Mouse (Mus musculus) liver, embryonic 11.5 days (tissue): ENCODE measurements around the gene Ero1l. TPM values are rescaled to one million over a fixed set of nuclear protein-coding genes. Genes with fewer than 3 reads are reported as not detected.

Experiments
- ATAC-seq: fragments of 200-750 bp; cut with Nextera tagmentation; replicated peaks from 2 replicates; pipeline ENCODE4 v1.8.0; 2017; ENCODE audit warnings: moderate number of reproducible peaks, mild to moderate bottlenecking, moderate TSS enrichment, moderate library complexity; ENCODE audit not compliant: low FRiP score
- DNase-seq: peaks from one replicate; pipeline ENCODE4 v3.0.0-alpha.2; 2017; ENCODE audit warnings: low spot score
- H3K27ac ChIP-seq: fragments of 300-500 bp; sonication (generic); 2 replicates; pipeline ENCODE4 v1.5.1; 2014; ENCODE audit warnings: mild to moderate bottlenecking, low read depth, low read length, control low read depth
- H3K27me3 ChIP-seq: fragments of 300-500 bp; sonication (generic); replicated peaks from 2 replicates; pipeline ENCODE4 v1.6.1; 2014; ENCODE audit warnings: low read length, mixed read lengths; ENCODE audit not compliant: control insufficient read depth, insufficient read depth
- H3K36me3 ChIP-seq: fragments of 300-500 bp; sonication (generic); 2 replicates; pipeline ENCODE4 v1.6.1; 2014; ENCODE audit warnings: mild to moderate bottlenecking, low read length, moderate library complexity, mixed read lengths; ENCODE audit not compliant: control insufficient read depth, insufficient read depth
- H3K4me1 ChIP-seq: fragments of 300-500 bp; sonication (generic); replicated peaks from 2 replicates; pipeline ENCODE4 v1.6.1; 2014; ENCODE audit warnings: low read length, mixed read lengths; ENCODE audit not compliant: control insufficient read depth, insufficient read depth
- H3K4me2 ChIP-seq: fragments of 300-500 bp; sonication (generic); 2 replicates; pipeline ENCODE4 v1.6.1; 2014; ENCODE audit warnings: mild to moderate bottlenecking, control low read depth, moderate library complexity
- H3K4me3 ChIP-seq: fragments of 300-500 bp; sonication (generic); 2 replicates; pipeline ENCODE4 v1.5.1; 2014; ENCODE audit warnings: low read depth, low read length, control low read depth
- H3K9ac ChIP-seq: fragments of 300-500 bp; sonication (generic); 2 replicates; pipeline ENCODE4 v1.6.1; 2014; ENCODE audit warnings: low read depth, low read length, control low read depth
- H3K9me3 ChIP-seq: fragments of 300-500 bp; sonication (generic); 2 replicates; pipeline ENCODE4 v1.6.1; 2016; ENCODE audit warnings: low read length, inconsistent platforms, mixed read lengths; ENCODE audit not compliant: control insufficient read depth
- WGBS: fragments of 180-500 bp; shearing (Covaris S2); extraction: QIAGEN DNeasy Blood & Tissue Kit; methylation state at CpG from one replicate; pipeline ENCODE4 v1.1.7; 2014; 5-methylcytosine and 5-hydroxymethylcytosine counted together
- polyA plus RNA-seq: library from polyadenylated mRNA; unstranded; fragments of >200 nt; fragmentation: Nextera tagmentation; extraction: Ambion mirVana; gene quantifications from 2 replicates; pipeline ENCODE4 v1.2.1, GENCODE M21; 2014

Ero1l gene
- polyA plus RNA-seq, 1 experiment from 2014 or later = 64.4 TPM

DNA sequence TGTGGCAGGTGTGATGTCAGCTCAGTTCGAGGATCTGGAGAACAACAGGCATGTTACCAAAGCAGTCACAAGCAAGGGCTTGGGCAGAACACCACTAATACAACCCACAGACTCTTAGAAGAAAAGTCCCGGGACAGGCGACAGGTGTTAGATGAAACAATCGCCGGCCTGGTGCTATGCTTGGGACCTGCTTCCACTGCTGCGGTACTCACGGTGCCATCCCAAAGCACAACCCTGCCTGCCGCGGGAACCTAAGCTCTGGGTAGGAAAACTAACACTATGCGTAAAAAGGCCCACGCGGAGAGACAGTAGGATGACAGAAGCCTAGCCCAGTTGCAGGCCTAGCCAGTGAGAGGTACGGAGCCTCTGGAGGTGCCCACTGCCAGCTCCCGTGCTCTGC is 8.5 kb downstream of the Ero1l start:
- WGBS = 92% methylated on average over 14 of the region's 14 CpGs
- no peak overlapping the region for H3K9ac ChIP-seq
- no peak overlapping the region for H3K4me2 ChIP-seq
- H3K36me3 ChIP-seq = no peaks in the 10 kb centered on the region; the same call in 1 of the 2 replicates
- peaks cover 4% of the 10 kb centered on the region for H3K4me1 ChIP-seq
- DNase-seq (no peak), ATAC-seq (no peak)
- H3K27me3 ChIP-seq = no peaks in the 10 kb centered on the region
- no peak overlapping the region for H3K27ac ChIP-seq
- no peak overlapping the region for H3K4me3 ChIP-seq
- H3K9me3 ChIP-seq = no peaks in the 10 kb centered on the region

DNA sequence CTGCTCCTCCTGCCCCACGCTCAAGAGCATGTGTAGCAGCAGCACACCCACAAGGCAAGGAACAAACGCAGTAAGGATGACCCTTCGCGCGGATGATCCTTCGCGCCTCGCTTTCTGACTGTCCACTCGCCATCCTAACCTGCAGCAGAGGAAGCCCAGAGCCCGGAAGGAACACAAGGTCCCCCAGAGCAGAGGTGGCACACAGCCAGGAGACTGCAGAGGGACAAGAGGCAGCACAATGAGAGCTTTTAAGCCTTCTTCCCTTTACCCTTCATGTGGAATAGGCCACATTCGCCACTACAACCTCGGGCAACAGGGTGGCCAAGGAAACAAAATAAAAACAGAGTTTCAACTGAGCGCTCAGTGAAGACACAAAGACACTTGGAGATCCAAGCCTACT is 8.9 kb downstream of the Ero1l start:
- WGBS = 91% methylated on average over 13 of the region's 13 CpGs
- no peak for ATAC-seq

DNA sequence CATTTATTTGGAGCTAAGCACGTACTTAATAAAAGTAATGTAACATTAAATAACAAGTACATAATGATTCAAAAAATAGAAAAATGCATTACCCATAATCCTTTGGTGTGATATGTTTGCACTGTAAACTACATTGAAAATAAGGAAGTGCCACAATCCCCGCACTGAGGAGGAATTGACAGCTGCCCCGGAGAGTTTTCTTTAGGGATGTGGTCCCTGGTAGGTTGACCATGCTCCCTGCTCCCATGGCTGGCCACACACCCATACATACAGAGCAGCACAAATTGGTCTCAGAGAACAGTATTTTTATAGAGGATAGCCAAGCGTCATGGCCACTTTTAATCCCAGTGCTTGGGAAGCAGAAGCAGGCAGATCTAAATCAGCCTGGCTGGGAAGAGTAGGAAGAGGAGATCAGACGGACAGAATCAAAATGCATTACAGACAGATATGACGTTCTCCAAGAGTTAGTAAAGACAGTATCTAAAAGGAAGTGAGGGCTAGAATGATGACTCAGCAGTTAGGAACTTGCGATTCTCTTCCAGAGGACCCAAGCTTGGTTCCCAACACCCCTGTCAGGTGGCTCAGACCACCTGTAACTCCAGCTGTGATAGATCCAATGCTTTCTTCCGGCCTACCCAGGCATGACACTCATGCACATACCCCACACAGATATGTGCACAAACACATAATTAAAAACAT is 10.8 kb downstream of the Ero1l start:
- Histone ChIP-seq H3K4me1 (peaks cover 4% of the 10 kb centered on the region; the same call in 1 of the 2 replicates), H3K4me3 (no peak overlapping the region), H3K4me2 (no peak overlapping the region), H3K9ac (no peak overlapping the region), H3K36me3 (no peaks in the 10 kb centered on the region; the same call in 1 of the 2 replicates), H3K27ac (no peak overlapping the region), H3K27me3 (no peaks in the 10 kb centered on the region), H3K9me3 (no peaks in the 10 kb centered on the region)
- 71% methylated on average over 8 of the region's 8 CpGs for WGBS
- DNase-seq = no peak
- ATAC-seq = no peak

More for the DNA sequence above, 8.9 kb downstream of the Ero1l start:
- Histone ChIP-seq H3K27me3 (no peaks in the 10 kb centered on the region), H3K27ac (no peak overlapping the region), H3K4me2 (no peak overlapping the region), H3K9me3 (no peaks in the 10 kb centered on the region), H3K4me1 (peaks cover 4% of the 10 kb centered on the region), H3K9ac (no peak overlapping the region), H3K4me3 (no peak overlapping the region), H3K36me3 (no peaks in the 10 kb centered on the region; the same call in 1 of the 2 replicates)
- DNase-seq = no peak

DNA sequence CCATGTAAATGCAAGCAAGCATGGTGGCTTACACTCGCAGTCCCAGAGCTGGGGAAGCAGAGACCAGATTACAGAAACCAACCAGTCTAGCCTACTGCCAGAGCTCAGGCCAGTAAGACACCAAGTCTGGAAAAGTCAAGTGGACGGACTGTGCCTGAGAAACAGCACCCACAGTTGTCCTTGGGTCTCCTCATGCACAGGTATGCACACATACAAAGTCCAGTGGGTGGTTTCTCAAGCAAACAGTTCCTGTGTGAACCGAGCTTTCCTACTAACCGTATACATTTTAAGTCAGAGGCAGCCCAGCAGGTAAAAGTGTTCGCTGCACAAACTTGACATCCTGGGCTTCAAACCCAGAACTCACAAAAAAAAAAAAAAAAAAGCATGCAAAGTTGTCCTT is 12.7 kb downstream of the Ero1l start:
- no peak overlapping the region for H3K9ac ChIP-seq
- no peak overlapping the region for H3K4me2 ChIP-seq
- DNase-seq = no peak
- H3K27me3 ChIP-seq = no peaks in the 10 kb centered on the region
- no peak overlapping the region for H3K4me3 ChIP-seq
- WGBS = 87% methylated on average over 5 of the region's 5 CpGs
- no peaks in the 10 kb centered on the region for H3K9me3 ChIP-seq
- peaks cover 4% of the 10 kb centered on the region; the same call in 1 of the 2 replicates for H3K4me1 ChIP-seq
- no peak overlapping the region for H3K27ac ChIP-seq
- peaks cover 7% of the 10 kb centered on the region for H3K36me3 ChIP-seq
- no peak for ATAC-seq

DNA sequence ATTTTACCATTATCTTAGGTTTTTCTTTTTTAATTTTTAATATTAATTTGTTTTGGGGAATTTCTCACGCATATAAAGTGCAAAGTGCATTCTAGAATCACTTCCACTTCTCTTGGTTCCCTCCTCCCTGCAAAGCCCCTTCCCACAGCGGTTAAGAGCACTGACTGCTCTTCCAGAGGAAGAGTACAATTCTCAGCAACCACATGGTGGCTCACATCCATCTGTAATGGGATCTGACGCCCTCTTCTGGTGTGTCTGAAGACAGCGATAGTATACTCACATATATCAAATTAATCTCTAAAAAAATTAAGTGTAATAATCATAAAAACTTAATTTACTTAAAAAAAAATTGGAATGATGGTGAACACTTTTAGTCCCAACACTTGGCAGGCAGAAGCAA is 14.2 kb downstream of the Ero1l start:
- Histone ChIP-seq H3K27ac (no peak overlapping the region), H3K4me3 (no peak overlapping the region), H3K4me1 (peaks cover 4% of the 10 kb centered on the region; the same call in 1 of the 2 replicates), H3K36me3 (peaks cover 11% of the 10 kb centered on the region), H3K4me2 (no peak overlapping the region), H3K27me3 (no peaks in the 10 kb centered on the region), H3K9ac (no peak overlapping the region), H3K9me3 (no peaks in the 10 kb centered on the region)
- 74% methylated on average over 4 of the region's 4 CpGs for WGBS
- DNase-seq = no peak
- ATAC-seq = no peak

DNA sequence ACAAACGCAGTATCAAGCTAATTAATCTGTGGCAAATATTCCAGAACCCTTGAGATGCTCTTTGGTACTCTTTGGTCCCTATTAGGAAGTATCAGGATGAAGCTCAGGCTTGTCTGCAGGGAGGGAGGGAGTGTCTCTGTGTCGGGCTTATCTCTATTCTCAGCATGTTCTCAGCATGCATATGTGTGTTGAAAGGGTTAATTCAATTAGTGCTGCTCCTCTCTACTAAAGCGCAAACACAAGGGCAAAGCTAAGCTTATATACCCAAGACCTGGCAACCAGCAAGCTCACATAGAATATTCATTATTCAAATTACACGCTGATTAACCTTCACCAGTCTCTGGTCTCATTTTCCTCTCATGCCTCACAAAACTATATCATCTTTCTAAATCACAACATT is 14.6 kb downstream of the Ero1l start:
- Histone ChIP-seq H3K36me3 (peaks cover 11% of the 10 kb centered on the region), H3K9me3 (no peaks in the 10 kb centered on the region), H3K27me3 (no peaks in the 10 kb centered on the region), H3K4me3 (no peak overlapping the region), H3K4me1 (peaks cover 4% of the 10 kb centered on the region; the same call in 1 of the 2 replicates), H3K9ac (no peak overlapping the region), H3K27ac (no peak overlapping the region), H3K4me2 (no peak overlapping the region)
- DNase-seq (no peak), ATAC-seq (no peak)
- 65% methylated on average over 4 of the region's 4 CpGs for WGBS

DNA sequence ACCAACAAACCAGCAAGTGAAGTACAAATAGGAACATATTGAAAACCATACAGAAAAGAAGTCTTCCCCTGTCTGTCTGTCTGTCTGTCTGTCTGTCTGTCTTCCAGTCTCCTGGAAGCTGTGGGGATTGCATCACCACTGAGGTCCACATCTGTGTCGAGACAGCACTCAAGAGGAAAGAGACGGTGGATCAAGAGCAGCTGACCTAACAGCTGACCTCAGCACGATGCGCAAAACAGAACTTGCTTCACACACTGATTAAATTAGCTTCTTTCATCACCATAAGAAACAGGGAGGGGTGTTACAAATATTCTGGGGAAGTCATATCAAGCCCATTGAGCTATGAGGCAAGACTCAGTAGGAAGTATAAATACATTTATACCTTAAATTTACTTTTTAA is 27.0 kb downstream of the Ero1l start:
- no peak for ATAC-seq
- peaks cover 13% of the 10 kb centered on the region; the same call in 1 of the 2 replicates for H3K36me3 ChIP-seq
- no peaks in the 10 kb centered on the region for H3K9me3 ChIP-seq
- H3K4me1 ChIP-seq = no peaks in the 10 kb centered on the region
- 81% methylated on average over 4 of the region's 4 CpGs for WGBS
- H3K4me2 ChIP-seq = no peak overlapping the region
- no peak overlapping the region for H3K4me3 ChIP-seq
- H3K9ac ChIP-seq = no peak overlapping the region
- no peak overlapping the region for H3K27ac ChIP-seq
- no peaks in the 10 kb centered on the region for H3K27me3 ChIP-seq
- DNase-seq = no peak

DNA sequence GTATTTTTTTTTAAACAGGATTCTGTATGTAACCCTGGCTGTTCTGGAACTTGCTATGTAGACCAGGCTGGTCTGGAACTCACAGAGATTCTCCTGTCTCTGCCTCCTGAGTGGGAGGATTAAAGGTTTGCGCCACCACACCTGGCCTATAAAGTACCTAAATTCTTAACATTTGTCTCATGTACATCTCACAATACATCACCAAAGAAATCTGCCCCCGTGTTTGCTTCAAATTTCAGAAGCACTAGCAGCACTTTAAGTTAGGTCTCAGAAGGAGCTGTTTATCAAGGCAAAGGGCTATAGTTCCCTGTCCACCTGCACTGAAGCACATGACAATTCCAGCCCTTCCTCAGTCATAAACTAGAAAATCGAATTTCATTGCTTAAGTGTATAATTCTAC is 36.5 kb downstream of the Ero1l start:
- ATAC-seq (no peak), DNase-seq (no peak)
- H3K27me3 ChIP-seq = no peaks in the 10 kb centered on the region
- H3K9ac ChIP-seq = no peak overlapping the region
- H3K4me3 ChIP-seq = no peak overlapping the region
- H3K9me3 ChIP-seq = no peaks in the 10 kb centered on the region
- H3K36me3 ChIP-seq = 0 out of 2 replicates have a peak, but pooled peaks cover 3% of the 10 kb centered on the region
- no peak overlapping the region for H3K4me2 ChIP-seq
- no peak overlapping the region for H3K27ac ChIP-seq
- 82% methylated on average over 3 of the region's 3 CpGs for WGBS
- no peaks in the 10 kb centered on the region for H3K4me1 ChIP-seq

DNA sequence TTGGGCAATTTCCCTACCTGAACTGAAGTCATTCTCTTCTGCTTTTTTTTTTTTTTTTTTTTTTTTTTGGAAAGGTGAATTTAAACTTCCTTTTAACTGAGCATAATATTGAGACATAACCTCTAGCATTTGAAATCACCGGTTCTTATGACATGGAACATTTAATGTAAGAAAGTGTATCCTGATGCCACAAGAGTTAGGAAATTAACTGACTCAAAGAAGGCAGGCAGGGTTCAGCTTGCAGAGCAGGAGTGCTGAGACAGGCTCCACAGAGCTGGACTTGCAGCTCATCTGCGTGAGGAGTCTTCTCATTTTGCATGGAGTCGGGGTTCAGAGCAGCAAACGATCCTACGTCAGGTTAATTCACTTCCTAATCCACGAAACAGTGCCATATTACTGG is 42.8 kb downstream of the Ero1l start:
- DNase-seq = no peak
- H3K4me1 ChIP-seq = no peaks in the 10 kb centered on the region

More for the DNA sequence above, 42.8 kb downstream of the Ero1l start:
- Histone ChIP-seq H3K36me3 (no peaks in the 10 kb centered on the region), H3K27ac (no peak overlapping the region), H3K9me3 (no peaks in the 10 kb centered on the region), H3K4me2 (no peak overlapping the region), H3K4me3 (no peak overlapping the region), H3K27me3 (no peaks in the 10 kb centered on the region), H3K9ac (no peak overlapping the region)
- no peak for ATAC-seq
- WGBS = 83% methylated on average over 6 of the region's 6 CpGs
